Mouse (Mus musculus): ENCODE data around the gene Nol10. TPM values are rescaled to one million over a fixed set of nuclear protein-coding genes. Genes with fewer than 3 reads are reported as not detected.

Nol10 gene
- polyA plus RNA-seq, 1 experiment from 2014 or later, result 7.5 TPM

- Histone ChIP-seq H3K27ac (ENCODE audit: low read length) (no peak overlapping the region), H3K9me3 (replicated peaks; ENCODE audit: control insufficient read depth, low read length) (no peaks in the 10 kb centered on the region), H3K27me3 (ENCODE audit: control insufficient read depth, insufficient read depth, low read depth, low read length) (no peaks in the 10 kb centered on the region), H3K4me1 (ENCODE audit: control insufficient read depth, low read depth, low read length) (no peaks in the 10 kb centered on the region), H3K4me2 (ENCODE audit: low read depth, low read length) (no peak overlapping the region), H3K4me3 (ENCODE audit: low read depth, low read length) (no peak overlapping the region), H3K9ac (ENCODE audit: low read depth, low read length) (no peak overlapping the region), H3K36me3 (ENCODE audit: control insufficient read depth, insufficient read depth) (peaks cover 2% of the 10 kb centered on the region; the same call in 1 of the 2 replicates)
- no peak for ATAC-seq (ENCODE audit: low read depth)
- whole genome bisulfite sequencing (ENCODE audit: insufficient replicate concordance), result 72% methylated on average over 4 of the region's 4 CpGs
These were observed 83.6 kb downstream of the Nol10 start for GRCm38 (mm10) chr12:17431812-17432332.

- ATAC-seq (ENCODE audit: low read depth), result no peak
- H3K27me3 ChIP-seq (ENCODE audit: control insufficient read depth, insufficient read depth, low read depth, low read length), result no peaks in the 10 kb centered on the region
- no peaks in the 10 kb centered on the region for H3K9me3 ChIP-seq (replicated peaks; ENCODE audit: control insufficient read depth, low read length)
- H3K4me1 ChIP-seq (ENCODE audit: control insufficient read depth, low read depth, low read length), result no peaks in the 10 kb centered on the region
- H3K9ac ChIP-seq (ENCODE audit: low read depth, low read length), result no peak overlapping the region
- no peak overlapping the region for H3K4me3 ChIP-seq (ENCODE audit: low read depth, low read length)
- no peak overlapping the region for H3K27ac ChIP-seq (ENCODE audit: low read length)
- 76% methylated on average over 4 of the region's 4 CpGs for WGBS (ENCODE audit: insufficient replicate concordance)
- peaks cover 2% of the 10 kb centered on the region; the same call in 1 of the 2 replicates for H3K36me3 ChIP-seq (ENCODE audit: control insufficient read depth, insufficient read depth)
- no peak overlapping the region for H3K4me2 ChIP-seq (ENCODE audit: low read depth, low read length)
These were observed 85.5 kb downstream of the Nol10 start for GRCm38 (mm10) chr12:17433712-17434111.

GRCm38 (mm10) chr12:17436471-17436870, 88.2 kb downstream of the Nol10 start:
- H3K4me3 ChIP-seq (ENCODE audit: low read depth, low read length), result no peak overlapping the region
- H3K27me3 ChIP-seq (ENCODE audit: control insufficient read depth, insufficient read depth, low read depth, low read length), result no peaks in the 10 kb centered on the region

GRCm38 (mm10) chr12:17440251-17440651, 92.0 kb downstream of the Nol10 start:
- whole genome bisulfite sequencing (ENCODE audit: insufficient replicate concordance), result 25% methylated on average over 7 of the region's 7 CpGs
- Histone ChIP-seq H3K4me2 (ENCODE audit: low read depth, low read length) (no peak overlapping the region), H3K36me3 (ENCODE audit: control insufficient read depth, insufficient read depth) (no peaks in the 10 kb centered on the region), H3K4me1 (ENCODE audit: control insufficient read depth, low read depth, low read length) (no peaks in the 10 kb centered on the region; the same call in 1 of the 2 replicates), H3K4me3 (ENCODE audit: low read depth, low read length) (no peak overlapping the region), H3K27ac (ENCODE audit: low read length) (no peak overlapping the region), H3K27me3 (ENCODE audit: control insufficient read depth, insufficient read depth, low read depth, low read length) (no peaks in the 10 kb centered on the region), H3K9me3 (replicated peaks; ENCODE audit: control insufficient read depth, low read length) (no peaks in the 10 kb centered on the region), H3K9ac (ENCODE audit: low read depth, low read length) (no peak overlapping the region)
- ATAC-seq (ENCODE audit: low read depth), result peak; percentile 25; the same call in 1 of the 2 replicates

More at GRCm38 (mm10) chr12:17436471-17436870, 88.2 kb downstream of the Nol10 start:
- H3K27ac ChIP-seq (ENCODE audit: low read length), result no peak overlapping the region
- 76% methylated on average over 2 of the region's 2 CpGs for WGBS (ENCODE audit: insufficient replicate concordance)
- H3K9me3 ChIP-seq (replicated peaks; ENCODE audit: control insufficient read depth, low read length), result no peaks in the 10 kb centered on the region
- no peaks in the 10 kb centered on the region; the same call in 1 of the 2 replicates for H3K4me1 ChIP-seq (ENCODE audit: control insufficient read depth, low read depth, low read length)
- no peak overlapping the region for H3K4me2 ChIP-seq (ENCODE audit: low read depth, low read length)
- no peak overlapping the region for H3K9ac ChIP-seq (ENCODE audit: low read depth, low read length)
- no peak for ATAC-seq (ENCODE audit: low read depth)
- H3K36me3 ChIP-seq (ENCODE audit: control insufficient read depth, insufficient read depth), result no peaks in the 10 kb centered on the region

- no peak overlapping the region for H3K9ac ChIP-seq (ENCODE audit: low read depth, low read length)
- H3K36me3 ChIP-seq (ENCODE audit: control insufficient read depth, insufficient read depth), result no peaks in the 10 kb centered on the region
- no peak overlapping the region for H3K4me2 ChIP-seq (ENCODE audit: low read depth, low read length)
- H3K9me3 ChIP-seq (replicated peaks; ENCODE audit: control insufficient read depth, low read length), result no peaks in the 10 kb centered on the region
- no peaks in the 10 kb centered on the region for H3K27me3 ChIP-seq (ENCODE audit: control insufficient read depth, insufficient read depth, low read depth, low read length)
- no peak overlapping the region for H3K4me3 ChIP-seq (ENCODE audit: low read depth, low read length)
- WGBS (ENCODE audit: insufficient replicate concordance), result 62% methylated on average over 9 of the region's 9 CpGs
- ATAC-seq (ENCODE audit: low read depth), result peak; percentile 86
- no peaks in the 10 kb centered on the region; the same call in 1 of the 2 replicates for H3K4me1 ChIP-seq (ENCODE audit: control insufficient read depth, low read depth, low read length)
- peak overlapping the region; percentile 0; the same call in 1 of the 2 replicates for H3K27ac ChIP-seq (ENCODE audit: low read length)
These were observed 93.2 kb downstream of the Nol10 start for GRCm38 (mm10) chr12:17441495-17441894.

GRCm38 (mm10) chr12:17444406-17444805, 96.1 kb downstream of the Nol10 start:
- no peaks in the 10 kb centered on the region; the same call in 1 of the 2 replicates for H3K4me1 ChIP-seq (ENCODE audit: control insufficient read depth, low read depth, low read length)
- no peak overlapping the region for H3K9ac ChIP-seq (ENCODE audit: low read depth, low read length)
- WGBS (ENCODE audit: insufficient replicate concordance), result 54% methylated on average over 11 of the region's 11 CpGs
- H3K27me3 ChIP-seq (ENCODE audit: control insufficient read depth, insufficient read depth, low read depth, low read length), result no peaks in the 10 kb centered on the region
- H3K36me3 ChIP-seq (ENCODE audit: control insufficient read depth, insufficient read depth), result no peaks in the 10 kb centered on the region
- no peaks in the 10 kb centered on the region for H3K9me3 ChIP-seq (replicated peaks; ENCODE audit: control insufficient read depth, low read length)
- H3K4me2 ChIP-seq (ENCODE audit: low read depth, low read length), result no peak overlapping the region
- H3K4me3 ChIP-seq (ENCODE audit: low read depth, low read length), result no peak overlapping the region
- H3K27ac ChIP-seq (ENCODE audit: low read length), result no peak overlapping the region
- ATAC-seq (ENCODE audit: low read depth), result no peak

GRCm38 (mm10) chr12:17445251-17445650, 97.0 kb downstream of the Nol10 start:
- no peaks in the 10 kb centered on the region for H3K9me3 ChIP-seq (replicated peaks; ENCODE audit: control insufficient read depth, low read length)
- no peaks in the 10 kb centered on the region for H3K36me3 ChIP-seq (ENCODE audit: control insufficient read depth, insufficient read depth)
- no peak overlapping the region for H3K4me2 ChIP-seq (ENCODE audit: low read depth, low read length)
- H3K4me1 ChIP-seq (ENCODE audit: control insufficient read depth, low read depth, low read length), result no peaks in the 10 kb centered on the region; the same call in 1 of the 2 replicates
- no peak for ATAC-seq (ENCODE audit: low read depth)
- H3K4me3 ChIP-seq (ENCODE audit: low read depth, low read length), result no peak overlapping the region
- no peak overlapping the region for H3K27ac ChIP-seq (ENCODE audit: low read length)
- WGBS (ENCODE audit: insufficient replicate concordance), result 75% methylated on average over 7 of the region's 7 CpGs
- H3K9ac ChIP-seq (ENCODE audit: low read depth, low read length), result no peak overlapping the region
- no peaks in the 10 kb centered on the region for H3K27me3 ChIP-seq (ENCODE audit: control insufficient read depth, insufficient read depth, low read depth, low read length)

- WGBS (ENCODE audit: insufficient replicate concordance), result 55% methylated on average over 3 of the region's 3 CpGs
- peak; percentile 49 for ATAC-seq (ENCODE audit: low read depth)
- H3K27ac ChIP-seq (ENCODE audit: low read length), result no peak overlapping the region
- no peaks in the 10 kb centered on the region; the same call in 1 of the 2 replicates for H3K4me1 ChIP-seq (ENCODE audit: control insufficient read depth, low read depth, low read length)
- H3K36me3 ChIP-seq (ENCODE audit: control insufficient read depth, insufficient read depth), result no peaks in the 10 kb centered on the region
- H3K9me3 ChIP-seq (replicated peaks; ENCODE audit: control insufficient read depth, low read length), result no peaks in the 10 kb centered on the region
- no peak overlapping the region for H3K9ac ChIP-seq (ENCODE audit: low read depth, low read length)
- no peak overlapping the region for H3K4me2 ChIP-seq (ENCODE audit: low read depth, low read length)
- no peak overlapping the region for H3K4me3 ChIP-seq (ENCODE audit: low read depth, low read length)
- H3K27me3 ChIP-seq (ENCODE audit: control insufficient read depth, insufficient read depth, low read depth, low read length), result no peaks in the 10 kb centered on the region
These were observed 100.5 kb downstream of the Nol10 start for GRCm38 (mm10) chr12:17448781-17449180.

- Histone ChIP-seq H3K36me3 (ENCODE audit: control insufficient read depth, insufficient read depth) (no peaks in the 10 kb centered on the region), H3K9ac (ENCODE audit: low read depth, low read length) (no peak overlapping the region), H3K4me2 (ENCODE audit: low read depth, low read length) (no peak overlapping the region), H3K27me3 (ENCODE audit: control insufficient read depth, insufficient read depth, low read depth, low read length) (no peaks in the 10 kb centered on the region), H3K9me3 (replicated peaks; ENCODE audit: control insufficient read depth, low read length) (no peaks in the 10 kb centered on the region), H3K4me3 (ENCODE audit: low read depth, low read length) (no peak overlapping the region), H3K27ac (ENCODE audit: low read length) (peak overlapping the region; percentile 31; the same call in 1 of the 2 replicates), H3K4me1 (ENCODE audit: control insufficient read depth, low read depth, low read length) (no peaks in the 10 kb centered on the region; the same call in 1 of the 2 replicates)
- peak; percentile 65 for ATAC-seq (ENCODE audit: low read depth)
- 71% methylated on average over 4 of the region's 4 CpGs for WGBS (ENCODE audit: insufficient replicate concordance)
These were observed 101.4 kb downstream of the Nol10 start for GRCm38 (mm10) chr12:17449661-17450091.

Data from liver, embryonic 16.5 days (tissue).